Mouse (Mus musculus) right cerebral cortex, postnatal 14 days (tissue): Measurements from ENCODE around the gene Farsa.
"Not testable (repeated sequence)": the region's sequence is repeated elsewhere in the genome, so short reads cannot be mapped to it uniquely, and the experiment has no call there.

Source experiments
- DNase-seq: peaks from one replicate; pipeline ENCODE4 v3.0.0; 2022

Gene Farsa

DNA sequence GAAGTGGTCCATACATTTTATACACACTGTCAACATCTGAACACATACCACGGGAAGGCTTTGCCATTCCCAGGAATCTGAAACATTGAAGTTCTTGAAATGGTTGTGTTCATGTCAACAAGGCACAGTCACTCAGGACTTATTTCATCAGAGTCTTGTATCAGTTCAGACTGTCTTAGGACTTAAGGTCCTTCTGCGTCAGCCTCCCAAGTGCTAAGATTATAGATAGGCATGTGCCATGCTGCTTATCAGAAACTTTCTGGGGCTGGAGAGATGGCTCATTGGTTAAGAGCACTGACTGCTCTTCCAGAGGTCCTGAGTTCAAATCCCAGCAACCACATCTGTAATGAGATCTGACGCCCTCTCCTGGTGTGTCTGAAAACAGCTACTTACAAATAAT lies 17.6 kb downstream of the Farsa start:
- DNase-seq, result no peak

DNA sequence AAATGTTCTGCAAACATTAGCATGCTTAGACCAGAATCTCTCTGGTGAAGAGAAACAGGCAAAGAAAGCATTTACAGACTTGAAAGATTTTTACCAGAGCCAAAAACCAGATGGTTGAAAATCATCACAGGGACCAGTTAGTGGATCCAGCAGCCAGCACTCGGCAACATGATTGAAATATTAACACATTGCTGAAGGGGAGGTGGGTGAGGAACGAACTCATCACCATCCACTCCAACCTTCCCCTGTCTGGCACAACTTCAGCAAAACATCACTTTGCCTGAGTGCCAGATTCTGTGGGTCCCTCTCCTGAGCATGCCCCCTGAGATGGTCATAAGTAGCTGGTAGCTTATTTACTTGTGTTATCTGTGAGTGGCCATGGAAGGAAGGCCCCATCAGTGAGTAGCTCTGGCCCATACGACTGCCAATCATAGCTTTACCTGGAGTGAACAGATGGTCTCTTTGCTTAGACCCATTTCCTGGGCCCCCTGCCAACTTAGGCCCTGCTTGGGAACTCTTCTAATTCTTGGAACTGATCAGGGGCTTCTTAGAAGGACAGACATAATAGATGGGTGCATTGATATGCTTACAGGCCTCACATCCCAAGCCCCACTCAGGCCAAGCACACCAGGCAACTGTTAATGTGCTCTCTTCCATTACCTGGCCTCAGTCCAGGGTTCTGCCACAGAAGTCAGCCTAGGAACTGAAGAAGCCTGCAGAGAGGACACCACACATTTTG lies 20.7 kb downstream of the Farsa start:
- DNase-seq, result no peak

GRCm38 (mm10) chr8:84878915-84879314 lies 22.1 kb downstream of the Farsa start:
- no peak for DNase-seq

DNA sequence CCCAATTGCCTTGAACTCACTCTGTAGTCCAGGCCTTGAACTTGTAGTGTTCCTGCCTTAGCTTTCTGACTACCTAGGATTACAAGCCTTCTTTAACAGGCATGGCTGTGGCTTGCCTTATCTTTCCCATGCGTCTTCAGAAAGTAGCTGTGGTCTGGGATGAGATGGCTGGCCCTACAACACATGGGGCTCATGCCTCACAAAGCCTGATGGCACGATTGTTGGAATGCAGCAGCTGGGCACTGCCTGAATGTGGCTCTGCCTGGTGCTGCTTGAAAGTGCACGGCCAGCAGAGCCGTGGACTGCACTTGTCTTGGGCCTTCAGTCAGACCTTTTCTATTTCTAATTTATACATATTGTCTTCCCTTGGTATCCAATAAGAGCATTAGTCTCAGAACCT lies 27.9 kb downstream of the Farsa start:
- no peak for DNase-seq

GRCm38 (mm10) chr8:84888280-84888679 lies 31.5 kb downstream of the Farsa start:
- no peak for DNase-seq

GRCm38 (mm10) chr8:84889141-84889540 lies 32.4 kb downstream of the Farsa start:
- no peak for DNase-seq

DNA sequence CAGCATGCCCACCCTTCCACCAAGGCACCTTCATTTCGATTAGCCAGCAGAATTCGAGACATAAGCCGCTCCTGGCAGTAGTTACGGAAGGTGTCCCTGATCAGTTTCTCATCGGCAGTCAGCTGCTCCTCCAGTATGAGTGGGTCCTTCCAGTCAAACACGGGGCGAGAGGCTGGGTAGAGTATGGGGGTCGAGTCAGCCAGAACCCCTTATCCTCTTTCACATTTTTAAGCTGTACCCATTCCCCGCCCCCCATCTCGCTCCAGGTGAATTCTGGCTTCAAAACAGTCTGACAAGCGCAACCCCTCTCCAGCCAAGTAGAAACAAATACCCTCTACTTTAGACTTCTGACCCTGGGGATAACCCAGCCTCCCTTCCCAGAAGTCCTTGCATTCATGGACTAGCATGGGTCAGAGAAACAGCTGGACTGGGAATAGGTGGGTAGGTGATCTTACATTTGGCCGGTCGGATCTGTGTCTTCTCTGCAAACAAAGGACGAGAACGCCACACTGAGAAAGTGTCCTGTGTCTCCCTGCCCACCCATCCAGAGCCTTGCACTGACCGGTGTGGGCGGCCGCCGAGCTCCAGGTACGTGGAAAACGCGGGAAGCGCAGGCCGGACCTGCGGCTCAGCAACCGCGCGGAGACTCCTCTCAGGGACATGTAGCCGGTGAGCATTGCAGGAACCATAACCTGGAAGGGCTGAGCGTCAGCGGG lies 36.4 kb downstream of the Farsa start:
- no peak for DNase-seq

DNA sequence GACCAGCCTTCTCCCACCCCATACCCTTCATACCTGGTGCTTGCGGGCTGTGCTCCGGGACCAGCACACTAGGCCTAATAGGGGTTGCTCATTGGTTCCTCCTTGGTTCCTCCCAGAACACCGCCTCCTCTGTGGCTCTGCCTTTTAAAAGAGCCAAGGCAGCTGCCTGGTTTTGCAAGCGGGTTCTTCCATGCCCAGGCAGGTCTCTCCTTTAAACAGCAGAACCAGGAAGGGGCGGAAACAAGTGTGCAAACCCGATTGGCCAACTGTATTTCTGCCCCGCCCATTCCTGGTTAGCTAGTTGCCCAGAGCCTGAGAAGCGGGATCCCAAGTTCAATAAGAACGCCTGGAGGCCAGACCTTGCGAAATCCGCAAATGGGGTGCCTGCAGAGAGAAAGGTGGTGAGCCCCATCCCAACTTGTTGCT lies 36.9 kb downstream of the Farsa start, which contains the start of gene Gcdh:
Gene Gcdh (minus strand): TSS at position 213 of the 426 bp plus-strand sequence.
- DNase-seq, result peak; percentile 81

- DNase-seq, result no peak
Observed at GRCm38 (mm10) chr8:84895963-84896362, 39.2 kb downstream of the Farsa start.

DNA sequence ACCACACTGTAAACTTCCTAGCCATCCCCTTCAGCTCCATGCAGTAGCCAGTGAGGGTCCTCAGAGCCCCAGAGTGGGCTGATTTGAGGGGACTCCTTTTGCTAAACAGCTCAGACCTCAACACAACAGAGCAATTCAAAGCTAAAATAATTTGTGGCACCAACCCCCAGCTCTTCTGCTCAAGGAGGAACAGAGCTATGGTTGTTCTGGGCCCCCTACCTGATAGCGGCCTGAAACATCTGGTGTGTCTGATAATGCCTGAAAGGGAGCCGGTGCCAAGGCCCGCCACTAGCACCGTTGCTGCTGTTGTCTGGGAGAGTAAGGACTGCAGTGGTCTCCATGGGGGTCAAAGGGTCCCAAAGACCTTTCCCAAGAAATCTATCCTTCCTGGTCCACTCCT lies 44.3 kb downstream of the Farsa start:
- DNase-seq, result no peak

GRCm38 (mm10) chr8:84901752-84902151 lies 45.0 kb downstream of the Farsa start, which contains the start of gene Klf1:
TSS of gene Klf1 (plus strand) at chr8:84901928.
- DNase-seq, result no peak

DNA sequence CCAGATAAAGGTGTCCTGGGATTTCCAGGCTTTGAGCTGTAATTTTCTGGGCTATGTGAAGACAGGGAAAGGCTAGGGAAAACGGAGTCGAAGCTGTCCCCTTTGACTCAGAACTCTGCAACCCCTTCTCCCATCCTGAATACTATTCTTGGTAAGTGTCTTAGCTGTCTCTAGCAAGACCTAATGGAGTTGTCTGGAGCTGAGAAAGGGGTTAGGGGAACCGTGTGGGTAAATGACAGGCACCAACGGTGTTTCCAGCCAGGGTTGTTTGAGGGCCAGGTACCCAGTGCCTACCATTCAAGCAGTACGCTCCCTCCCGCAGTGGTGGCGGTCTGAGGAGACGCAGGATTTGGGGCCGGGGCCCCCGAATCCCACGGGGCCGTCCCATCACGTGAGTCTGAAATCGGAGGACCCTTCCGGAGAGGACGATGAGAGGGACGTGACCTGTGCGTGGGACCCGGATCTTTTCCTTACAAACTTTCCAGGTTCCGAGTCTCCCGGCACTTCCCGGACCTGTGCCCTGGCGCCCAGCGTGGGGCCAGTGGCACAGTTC lies 45.7 kb downstream of the Farsa start:
- no peak for DNase-seq

DNA sequence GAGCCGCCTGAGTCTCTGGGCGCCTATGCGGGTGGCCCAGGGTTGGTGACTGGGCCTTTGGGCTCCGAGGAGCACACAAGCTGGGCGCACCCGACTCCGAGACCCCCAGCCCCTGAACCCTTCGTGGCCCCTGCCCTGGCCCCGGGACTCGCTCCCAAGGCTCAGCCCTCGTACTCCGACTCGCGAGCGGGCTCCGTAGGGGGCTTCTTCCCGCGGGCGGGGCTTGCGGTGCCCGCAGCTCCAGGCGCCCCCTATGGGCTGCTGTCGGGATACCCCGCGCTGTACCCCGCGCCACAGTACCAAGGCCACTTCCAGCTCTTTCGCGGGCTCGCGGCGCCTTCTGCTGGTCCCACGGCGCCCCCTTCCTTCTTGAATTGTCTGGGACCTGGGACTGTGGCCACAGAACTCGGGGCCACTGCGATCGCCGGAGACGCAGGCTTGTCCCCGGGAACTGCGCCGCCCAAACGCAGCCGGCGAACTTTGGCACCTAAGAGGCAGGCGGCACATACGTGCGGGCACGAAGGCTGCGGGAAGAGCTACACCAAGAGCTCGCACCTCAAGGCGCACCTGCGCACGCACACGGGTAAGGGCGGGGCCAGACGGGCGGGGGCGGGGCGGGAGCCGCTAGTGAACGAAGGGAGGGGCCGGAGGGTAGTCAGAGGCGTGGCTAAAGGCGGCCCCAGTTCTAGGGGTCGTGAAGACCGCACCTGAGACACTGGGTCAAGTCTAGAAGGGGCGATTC lies 46.3 kb downstream of the Farsa start:
- DNase-seq, result peak; percentile 93

DNA sequence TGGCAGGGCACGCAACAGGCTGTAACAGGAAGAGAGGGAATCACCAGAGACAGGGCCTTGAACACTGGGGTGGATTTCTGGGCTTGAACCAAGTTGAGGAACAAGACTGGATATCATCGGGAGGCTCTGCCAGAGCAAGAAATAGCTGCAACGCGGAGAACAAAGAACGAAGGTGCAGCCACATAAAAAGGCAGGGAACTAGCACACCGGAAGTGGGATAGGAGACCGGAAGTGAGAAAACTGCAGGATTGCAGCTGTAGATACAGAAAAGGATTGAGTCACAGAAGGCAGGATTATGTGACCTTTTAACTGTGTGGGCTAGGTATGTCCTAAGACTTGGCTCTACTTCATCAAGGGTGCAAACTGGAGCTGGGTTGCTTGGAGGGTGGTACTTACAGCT lies 47.6 kb downstream of the Farsa start:
- no peak for DNase-seq

- DNase-seq, result no peak
Observed at GRCm38 (mm10) chr8:84907037-84907436, 50.2 kb downstream of the Farsa start.

GRCm38 (mm10) chr8:84907493-84907892 lies 50.7 kb downstream of the Farsa start:
- DNase-seq, result no peak

DNA sequence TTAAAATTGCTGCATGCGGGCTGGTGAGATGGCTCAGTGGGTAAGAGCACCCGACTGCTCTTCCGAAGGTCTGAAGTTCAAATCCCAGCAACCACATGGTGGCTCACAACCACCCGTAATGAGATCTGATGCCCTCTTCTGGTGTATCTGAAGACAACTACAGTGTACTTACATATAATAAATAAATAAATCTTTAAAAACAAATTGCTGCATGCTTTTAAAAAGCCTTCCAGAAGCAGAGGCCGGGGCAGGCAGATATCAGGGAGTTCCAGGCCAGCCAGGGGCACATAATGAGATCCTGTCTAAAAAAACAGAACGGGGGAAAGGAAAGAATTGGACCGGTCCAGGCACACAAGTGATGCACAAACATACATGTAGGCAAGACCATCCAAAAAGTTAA lies 51.2 kb downstream of the Farsa start:
- not testable (repeated sequence) for DNase-seq

DNA sequence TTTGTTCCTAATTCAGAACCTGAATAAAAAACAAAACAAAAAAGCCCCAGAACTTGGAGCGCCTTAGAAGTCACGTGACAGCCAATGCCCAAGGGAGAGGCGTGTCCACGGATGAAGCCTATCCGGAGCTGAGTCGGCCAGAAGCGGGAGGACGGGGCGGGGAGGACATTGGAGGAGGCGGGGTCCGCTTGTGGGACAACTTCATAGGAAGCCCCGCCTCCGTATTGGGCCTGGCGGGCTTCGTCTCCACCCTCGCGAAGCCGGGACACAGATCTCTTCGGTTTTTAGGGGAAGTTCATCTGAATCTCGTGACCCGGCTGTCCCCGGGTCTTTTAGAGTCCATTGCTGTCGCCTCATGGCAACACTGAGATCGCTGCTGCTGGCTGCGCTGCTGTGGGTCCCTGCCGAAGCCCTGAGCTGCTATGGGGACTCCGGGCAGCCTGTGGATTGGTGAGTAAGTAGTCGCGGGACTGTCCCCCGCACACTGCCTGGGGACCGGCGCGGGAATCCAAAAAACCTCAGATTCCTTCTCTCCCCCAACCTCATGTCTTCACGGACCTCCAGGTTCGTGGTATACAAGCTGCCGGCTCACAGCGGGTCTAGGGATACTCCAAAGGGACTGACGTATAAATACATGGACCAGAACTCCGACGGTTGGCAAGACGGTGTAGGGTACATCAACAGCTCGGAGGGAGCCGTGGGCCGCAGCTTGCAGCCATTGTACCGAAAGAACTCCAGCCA lies 51.8 kb downstream of the Farsa start, which contains the start of gene Dnase2a:
Gene Dnase2a (plus strand): TSS at position 140 of the 741 bp plus-strand sequence.
- peak; percentile 82 for DNase-seq

DNA sequence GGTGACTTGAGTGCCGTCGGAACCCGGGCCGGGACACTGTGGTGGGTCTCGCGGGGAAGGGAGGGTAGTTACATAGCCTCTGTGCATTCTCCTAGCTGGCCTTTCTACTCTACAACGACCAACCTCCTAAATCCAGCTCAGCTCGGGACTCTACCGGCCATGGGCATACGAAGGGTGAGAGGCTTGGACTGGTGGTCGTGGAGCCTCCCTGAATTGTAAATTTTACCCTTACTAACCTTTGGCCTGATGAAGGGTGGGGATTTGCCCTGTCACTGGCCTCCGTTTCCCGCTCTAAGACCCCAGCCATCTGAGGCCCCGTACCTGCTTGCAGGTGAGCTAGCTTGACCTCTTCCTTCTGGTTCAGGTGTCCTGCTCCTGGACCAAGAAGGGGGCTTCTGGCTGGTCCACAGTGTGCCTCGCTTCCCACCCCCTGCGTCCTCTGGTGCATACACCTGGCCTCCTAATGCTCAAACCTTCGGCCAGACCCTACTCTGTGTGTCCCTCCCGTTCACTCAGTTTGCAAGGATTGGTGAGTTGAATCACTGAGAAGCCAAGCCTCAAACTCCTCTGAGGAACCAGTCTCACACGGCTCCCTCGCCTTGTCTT lies 52.5 kb downstream of the Farsa start:
- DNase-seq, result no peak

DNA sequence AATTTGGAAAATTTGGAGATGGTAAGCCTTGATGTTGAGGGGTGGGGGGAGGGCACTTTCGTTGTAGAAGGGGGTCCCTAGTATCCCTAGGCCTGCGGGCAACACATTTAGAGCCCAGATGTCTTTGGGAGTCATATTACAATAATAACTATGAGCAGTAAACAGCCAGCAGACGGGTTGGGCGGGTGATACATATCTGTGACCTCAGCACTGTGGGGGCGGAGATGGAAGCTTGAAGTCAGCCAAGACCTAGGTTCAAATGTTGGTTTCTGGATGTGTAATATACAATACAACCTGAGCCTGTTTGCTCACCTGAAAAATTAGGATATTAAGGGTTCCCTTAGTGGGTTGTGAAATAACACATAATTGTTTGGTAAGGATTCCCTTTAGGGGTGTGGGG lies 53.2 kb downstream of the Farsa start:
- no peak for DNase-seq

- DNase-seq, result no peak
Observed at GRCm38 (mm10) chr8:84910551-84910950, 53.8 kb downstream of the Farsa start.

DNA sequence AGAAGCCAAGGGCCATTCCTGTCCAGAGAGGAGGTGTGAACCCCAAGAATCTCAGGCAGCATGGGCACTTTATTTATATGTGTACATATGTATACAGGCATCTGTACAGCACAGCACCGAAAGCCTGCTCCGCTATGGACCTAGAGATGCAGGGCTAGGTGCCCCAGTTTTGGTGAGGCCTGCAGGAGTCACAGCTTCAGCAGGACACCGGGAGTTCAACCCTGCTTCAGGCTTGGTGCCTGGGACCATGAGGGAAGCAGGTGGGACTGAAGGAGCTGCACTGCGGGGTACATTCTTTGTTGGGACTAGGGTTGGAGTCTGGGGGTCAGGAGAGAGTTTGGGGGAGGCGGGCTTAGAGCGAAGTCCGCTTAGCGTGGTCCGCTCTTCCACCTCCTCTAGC lies 55.1 kb downstream of the Farsa start:
- DNase-seq, result no peak
